Mouse (Mus musculus): ENCODE data around the gene Spry1.

The Spry1 gene

DNA sequence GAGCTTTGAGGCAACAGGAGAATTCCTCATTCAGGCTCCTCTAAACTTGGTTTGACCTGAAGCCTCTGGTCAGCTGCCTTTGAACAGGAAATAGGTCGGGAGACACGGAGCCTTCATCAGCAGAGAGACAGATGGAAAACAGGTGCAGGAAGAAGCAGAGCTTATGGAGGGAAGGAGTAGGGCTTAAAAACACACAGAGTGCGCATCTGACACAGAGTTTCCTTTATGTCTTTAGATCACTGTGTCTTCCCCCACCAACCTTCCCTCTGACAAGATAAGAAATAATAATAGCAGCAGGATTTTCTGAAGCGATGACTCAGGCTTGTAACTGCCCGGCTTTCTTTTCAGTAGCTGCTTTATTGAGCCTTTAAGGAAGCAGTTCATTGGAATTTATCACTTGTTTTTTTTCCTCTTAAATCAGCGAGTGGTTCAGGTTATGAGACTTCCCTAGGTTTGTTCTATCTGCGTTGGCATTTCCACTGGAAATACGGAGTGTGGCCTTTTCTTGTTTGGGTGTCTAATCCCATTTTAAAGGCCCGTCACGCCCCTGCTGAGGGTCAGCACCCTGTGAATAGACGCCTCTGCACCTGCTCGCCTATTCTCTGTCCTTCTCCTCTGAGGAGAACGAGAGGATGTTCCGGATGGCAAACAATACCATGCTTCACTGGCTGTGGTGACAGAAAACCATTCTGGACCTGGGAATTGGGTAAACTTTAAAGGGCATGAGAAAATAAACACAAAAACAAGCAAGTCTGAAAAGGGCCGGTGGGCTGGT is 32.7 kb downstream of the Spry1 start:
- DNase-seq (ENCODE audit: low read depth), result no peak

GRCm38 (mm10) chr3:37673513-37674261 is 33.9 kb downstream of the Spry1 start:
- no peak for DNase-seq (ENCODE audit: low read depth)

GRCm38 (mm10) chr3:37675056-37675525 is 35.3 kb downstream of the Spry1 start:
- DNase-seq (ENCODE audit: low read depth), result no peak

- no peak for DNase-seq (ENCODE audit: low read depth)
These were observed 36.5 kb downstream of the Spry1 start for GRCm38 (mm10) chr3:37676291-37676690.

GRCm38 (mm10) chr3:37686219-37686618 is 46.5 kb downstream of the Spry1 start:
- DNase-seq (ENCODE audit: low read depth), result no peak

DNA sequence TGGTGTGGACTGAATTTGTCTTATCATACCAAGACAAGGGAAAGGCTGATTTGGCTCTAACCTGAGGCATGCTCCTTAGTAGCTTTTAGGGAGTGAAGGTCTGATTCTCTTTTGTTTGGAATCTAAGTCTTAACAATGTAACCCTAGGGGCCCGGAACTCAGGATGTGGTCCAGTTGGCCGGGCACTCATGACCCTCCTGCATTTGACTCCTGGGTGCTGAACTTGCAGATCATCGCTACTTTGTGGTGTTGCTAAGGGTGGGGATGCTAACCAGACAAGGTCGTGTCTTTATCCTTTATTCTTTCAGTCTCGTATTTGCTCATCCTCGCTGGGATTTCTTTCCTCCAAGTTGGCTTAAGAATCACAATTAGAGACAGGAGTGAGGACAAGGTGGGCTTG is 47.0 kb downstream of the Spry1 start:
- no peak for DNase-seq (ENCODE audit: low read depth)

DNA sequence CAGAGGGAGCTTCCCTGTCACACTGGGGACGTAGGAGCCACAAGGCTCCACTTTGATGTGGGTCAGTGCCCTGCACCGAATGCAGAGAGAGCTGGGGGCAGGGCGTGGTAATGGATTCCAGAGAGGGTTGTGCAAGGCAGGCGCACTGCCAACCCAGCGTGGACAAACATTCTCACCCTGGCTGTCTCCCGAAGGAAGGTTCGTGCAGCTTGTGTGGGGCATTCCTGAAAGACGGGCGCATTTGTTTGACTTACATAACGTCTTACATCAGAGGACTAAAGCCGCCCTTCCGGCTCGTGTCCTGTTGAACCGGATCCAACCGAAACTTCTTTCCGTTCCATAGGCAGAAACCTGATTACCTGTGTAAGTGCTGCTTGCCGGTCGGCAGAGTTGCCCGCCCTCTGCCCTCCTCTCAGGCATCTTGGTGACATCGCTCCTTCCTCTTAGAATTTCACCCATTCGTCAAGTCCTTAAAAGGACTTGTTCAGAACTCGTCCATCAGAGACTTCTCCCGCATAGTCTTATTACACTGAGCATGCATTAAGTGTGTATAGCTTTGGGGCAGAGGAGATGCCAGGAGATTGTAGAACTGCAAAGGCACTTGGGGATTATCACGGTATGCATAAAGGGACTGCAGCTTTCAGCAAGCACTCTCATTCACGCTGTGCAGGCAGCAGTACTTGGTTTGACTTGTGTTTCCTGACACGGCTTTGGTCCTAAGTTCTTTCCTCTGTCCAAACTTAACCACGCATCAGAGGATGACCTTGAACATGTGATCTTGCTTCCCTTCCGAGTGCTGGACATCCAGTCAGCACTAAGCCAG is 47.6 kb downstream of the Spry1 start:
- peak; percentile 71 for DNase-seq (ENCODE audit: low read depth)

DNA sequence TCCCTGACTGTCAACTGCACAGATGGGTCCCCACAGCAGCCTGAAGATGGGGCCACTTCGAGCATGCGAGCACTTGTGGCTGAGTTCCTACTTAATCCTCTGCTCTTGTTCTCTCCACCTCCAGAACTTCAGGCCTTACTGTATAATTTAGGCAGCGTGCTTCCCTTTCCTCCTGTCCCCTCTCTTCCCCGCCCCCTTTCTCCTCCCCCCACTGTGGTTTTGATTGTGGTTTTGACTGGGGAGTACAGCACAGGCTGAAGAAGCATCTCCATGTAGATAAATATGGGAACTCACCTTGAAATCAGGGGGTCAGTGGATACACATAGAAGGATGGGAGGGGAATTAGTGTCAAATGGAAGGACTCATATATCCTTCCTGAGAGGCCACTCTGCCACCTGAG is 53.2 kb downstream of the Spry1 start:
- DNase-seq (ENCODE audit: low read depth), result no peak

DNA sequence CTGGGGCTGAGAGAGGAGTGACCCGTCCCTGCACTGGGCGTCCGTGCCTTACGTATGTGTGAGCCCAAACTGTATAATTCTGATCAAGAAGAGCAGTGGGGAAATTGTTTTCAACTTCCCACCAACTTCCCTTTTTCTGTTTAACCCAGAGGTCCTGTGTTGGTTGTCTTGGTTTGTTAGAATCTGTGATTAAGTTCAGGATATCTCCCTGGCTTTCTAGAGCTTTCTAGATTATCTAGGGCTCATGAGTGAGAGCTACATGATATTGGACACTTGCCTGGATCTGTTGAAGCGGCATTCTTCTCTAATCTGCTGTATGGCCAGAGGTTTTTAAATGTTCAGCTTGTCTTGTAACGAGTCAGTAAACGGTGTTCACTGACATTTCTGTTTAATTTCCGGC is 53.8 kb downstream of the Spry1 start:
- no peak for DNase-seq (ENCODE audit: low read depth)

Data from naive thymus-derived CD4-positive, alpha-beta T cell, adult 2 months (primary cell).